Mouse (Mus musculus) neural tube, embryonic 13.5 days (tissue): Measurements from ENCODE around the gene Dmxl2. TPM values are rescaled to one million over a fixed set of nuclear protein-coding genes. Genes with fewer than 3 reads are reported as not detected.

Experiments used
- ATAC-seq: fragments of 200-750 bp; cut with Nextera tagmentation; 2 replicates; pipeline ENCODE4 v1.8.0; 2017; ENCODE audit warnings: low read depth, mild to moderate bottlenecking, moderate TSS enrichment, moderate library complexity
- H3K27ac ChIP-seq: fragments of 300-500 bp; sonication (generic); replicated peaks from 2 replicates; pipeline ENCODE4 v1.5.1; 2015; ENCODE audit warnings: moderate library complexity, mild to moderate bottlenecking, inconsistent platforms
- H3K27me3 ChIP-seq: fragments of 300-500 bp; sonication (generic); 2 replicates; pipeline ENCODE4 v1.6.1; 2015; ENCODE audit warnings: mild to moderate bottlenecking, inconsistent platforms
- H3K36me3 ChIP-seq: fragments of 300-500 bp; sonication (generic); 2 replicates; pipeline ENCODE4 v1.6.1; 2015; ENCODE audit warnings: mild to moderate bottlenecking, inconsistent platforms
- H3K4me1 ChIP-seq: fragments of 300-500 bp; sonication (generic); replicated peaks from 2 replicates; pipeline ENCODE4 v1.6.1; 2015; ENCODE audit warnings: inconsistent platforms
- H3K4me2 ChIP-seq: fragments of 300-500 bp; sonication (generic); 2 replicates; pipeline ENCODE4 v1.6.1; 2015; ENCODE audit warnings: inconsistent platforms, mild to moderate bottlenecking, moderate library complexity
- H3K4me3 ChIP-seq: fragments of 300-500 bp; sonication (generic); 2 replicates; pipeline ENCODE4 v1.5.1; 2015; ENCODE audit warnings: mild to moderate bottlenecking, inconsistent platforms
- H3K9ac ChIP-seq: fragments of 300-500 bp; sonication (generic); 2 replicates; pipeline ENCODE4 v1.6.1; 2015; ENCODE audit warnings: moderate library complexity, mild to moderate bottlenecking, inconsistent platforms
- H3K9me3 ChIP-seq: fragments of 300-500 bp; sonication (generic); 2 replicates; pipeline ENCODE4 v1.6.1; 2016; ENCODE audit warnings: inconsistent platforms
- WGBS: fragments of 180-500 bp; shearing (Covaris S2); methylation state at CpG from one replicate; pipeline ENCODE4 v1.1.7; 2015; 5-methylcytosine and 5-hydroxymethylcytosine counted together
- polyA plus RNA-seq: library from polyadenylated mRNA; unstranded; fragments of >200 nt; fragmentation: Nextera tagmentation; extraction: Ambion mirVana; gene quantifications from 2 replicates; pipeline ENCODE4 v1.2.1, GENCODE M21; 2015

The Dmxl2 gene
- polyA plus RNA-seq, 1 experiment from 2014 or later, result 43.7 TPM

DNA sequence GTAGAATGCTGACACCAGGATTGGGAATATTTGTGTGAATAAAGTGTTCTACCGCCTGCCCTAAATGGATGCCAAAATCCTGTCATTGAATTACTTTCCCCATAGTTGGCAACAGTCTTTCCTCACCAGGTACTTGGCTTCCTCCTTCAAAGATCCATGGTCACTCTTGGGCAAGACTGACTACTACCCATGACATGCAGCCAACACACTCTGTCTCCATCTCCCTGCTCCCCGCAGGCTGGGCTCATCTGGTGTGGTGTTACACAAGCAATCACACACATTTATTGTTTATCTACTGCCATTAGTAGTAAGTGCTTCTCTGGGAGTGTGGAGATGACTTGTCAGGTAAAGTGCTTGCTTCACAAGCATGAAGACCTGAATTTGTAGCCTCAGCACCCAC lies 31.5 kb upstream of the Dmxl2 start:
- no peaks in the 10 kb centered on the region for H3K27me3 ChIP-seq
- H3K4me3 ChIP-seq, result no peak overlapping the region
- no peak overlapping the region for H3K27ac ChIP-seq
- no peak for ATAC-seq
- H3K9me3 ChIP-seq, result no peaks in the 10 kb centered on the region
- peaks cover 25% of the 10 kb centered on the region for H3K4me1 ChIP-seq
- H3K4me2 ChIP-seq, result no peak overlapping the region
- no peak overlapping the region for H3K9ac ChIP-seq
- 84% methylated on average over 2 of the region's 2 CpGs for WGBS
- no peaks in the 10 kb centered on the region for H3K36me3 ChIP-seq

DNA sequence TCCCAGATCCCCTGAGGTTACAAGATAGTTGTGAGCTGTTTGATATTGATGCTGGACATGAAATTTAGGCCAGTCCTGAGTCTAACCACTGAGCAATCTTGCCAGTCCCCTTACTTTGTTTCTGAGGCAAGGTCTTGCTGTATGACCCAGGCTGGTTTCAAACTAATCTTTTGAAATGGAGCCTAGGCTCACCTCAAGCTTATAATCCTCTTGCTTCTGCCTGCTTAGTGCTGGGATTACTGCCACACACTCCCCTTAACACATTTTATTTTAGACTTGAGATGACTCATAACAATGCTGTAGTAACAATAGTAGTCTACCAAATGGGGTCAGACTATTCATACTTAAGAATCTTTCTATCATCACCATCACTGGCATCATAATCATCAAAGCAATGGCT lies 30.0 kb upstream of the Dmxl2 start:
- Histone ChIP-seq H3K4me3 (no peak overlapping the region), H3K27me3 (no peaks in the 10 kb centered on the region), H3K9ac (no peak overlapping the region), H3K36me3 (no peaks in the 10 kb centered on the region), H3K4me2 (no peak overlapping the region), H3K27ac (no peak overlapping the region), H3K9me3 (no peaks in the 10 kb centered on the region), H3K4me1 (peaks cover 14% of the 10 kb centered on the region)
- no peak for ATAC-seq

DNA sequence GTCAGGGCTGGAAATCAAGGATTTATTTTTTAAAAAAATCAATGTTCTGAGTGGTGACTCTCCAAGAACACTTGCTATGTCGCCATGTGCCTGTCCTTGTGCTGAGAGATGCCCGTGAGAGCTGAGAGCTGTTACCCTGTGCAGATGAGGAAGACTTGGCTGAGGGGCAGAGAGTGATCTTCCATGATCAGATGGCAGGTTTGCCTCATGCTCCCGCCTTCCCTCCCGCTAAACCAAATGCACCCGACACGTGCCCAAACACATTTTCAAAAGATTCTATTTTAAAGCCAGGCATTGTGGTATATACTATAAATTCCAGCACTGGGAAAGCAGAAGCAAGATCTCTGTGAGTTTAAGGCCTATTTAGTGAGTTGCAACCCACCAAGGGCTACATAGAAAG lies 29.4 kb upstream of the Dmxl2 start:
- Histone ChIP-seq H3K36me3 (no peaks in the 10 kb centered on the region), H3K27ac (no peak overlapping the region), H3K4me1 (peaks cover 11% of the 10 kb centered on the region), H3K27me3 (no peaks in the 10 kb centered on the region), H3K9me3 (no peaks in the 10 kb centered on the region), H3K4me2 (no peak overlapping the region), H3K9ac (no peak overlapping the region), H3K4me3 (no peak overlapping the region)
- WGBS, result 88% methylated on average over 6 of the region's 6 CpGs
- no peak for ATAC-seq

DNA sequence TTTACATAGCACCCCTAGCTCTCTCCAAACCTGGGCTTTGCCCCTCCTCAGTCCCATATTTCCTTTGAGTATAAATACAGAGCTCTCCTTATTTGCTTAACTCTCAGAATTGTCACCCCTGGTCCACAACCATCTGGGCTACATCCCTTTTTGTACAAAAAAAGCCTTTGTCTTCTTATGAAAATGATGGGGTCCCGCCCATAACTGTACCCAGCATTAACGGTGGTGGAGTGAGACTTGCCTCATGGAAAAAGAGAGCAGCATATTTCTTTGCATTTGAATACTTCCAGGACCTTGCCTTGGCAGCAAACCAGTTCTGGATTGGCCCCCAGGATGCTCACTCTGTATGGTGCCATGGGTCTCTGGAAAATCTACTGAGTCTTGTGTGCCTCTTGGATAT lies 28.5 kb upstream of the Dmxl2 start:
- Histone ChIP-seq H3K9me3 (no peaks in the 10 kb centered on the region), H3K4me1 (peaks cover 11% of the 10 kb centered on the region), H3K36me3 (no peaks in the 10 kb centered on the region), H3K4me3 (no peak overlapping the region), H3K27ac (no peak overlapping the region), H3K4me2 (no peak overlapping the region), H3K27me3 (no peaks in the 10 kb centered on the region), H3K9ac (no peak overlapping the region)
- 79% methylated on average over 2 of the region's 2 CpGs for WGBS
- ATAC-seq, result no peak

DNA sequence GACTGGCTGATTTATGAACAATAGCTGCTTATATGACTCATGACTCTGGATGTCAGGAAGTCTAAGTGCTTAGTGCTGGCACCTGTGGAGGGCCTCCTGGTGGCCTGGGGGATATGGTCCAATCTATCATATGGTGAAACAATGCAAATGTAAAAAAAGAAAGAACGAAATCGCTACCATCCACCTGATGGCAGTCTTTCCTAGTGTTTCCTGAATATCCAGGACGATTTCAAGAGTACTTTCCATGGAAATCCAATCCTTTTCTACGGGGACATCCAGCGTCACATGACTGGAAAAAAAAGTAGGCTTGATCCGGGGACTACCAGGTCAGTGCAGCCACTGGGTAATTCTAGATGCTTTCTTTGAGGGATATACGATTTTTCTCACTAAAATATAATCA lies 26.3 kb upstream of the Dmxl2 start:
- Histone ChIP-seq H3K27me3 (no peaks in the 10 kb centered on the region), H3K9me3 (no peaks in the 10 kb centered on the region), H3K27ac (no peak overlapping the region), H3K4me3 (no peak overlapping the region), H3K4me2 (no peak overlapping the region), H3K4me1 (no peaks in the 10 kb centered on the region), H3K9ac (no peak overlapping the region), H3K36me3 (no peaks in the 10 kb centered on the region)
- 80% methylated on average over 7 of the region's 7 CpGs for WGBS
- ATAC-seq, result no peak

DNA sequence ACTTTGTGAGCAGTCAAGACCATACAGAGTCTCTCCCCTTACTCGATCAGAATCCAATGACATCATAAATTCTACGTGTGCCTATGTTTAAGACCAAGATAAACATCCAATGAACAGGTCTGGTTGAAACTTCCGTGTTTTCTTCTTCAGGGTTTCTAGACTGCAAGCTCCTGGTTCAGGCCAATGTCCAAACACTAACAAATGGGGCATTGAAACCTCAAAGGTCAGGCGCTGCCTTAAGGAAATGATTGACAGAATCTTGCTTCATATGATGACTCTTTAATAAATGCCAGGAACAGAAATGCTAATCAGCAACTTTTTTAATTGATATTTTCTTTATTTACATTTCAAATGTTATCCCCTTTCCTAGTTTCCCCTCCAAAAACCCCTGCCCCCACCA lies 18.9 kb upstream of the Dmxl2 start:
- no peak overlapping the region for H3K9ac ChIP-seq
- no peaks in the 10 kb centered on the region for H3K27me3 ChIP-seq
- no peaks in the 10 kb centered on the region for H3K9me3 ChIP-seq
- H3K36me3 ChIP-seq, result no peaks in the 10 kb centered on the region
- no peaks in the 10 kb centered on the region for H3K4me1 ChIP-seq
- WGBS, result 83% methylated on average over 4 of the region's 4 CpGs
- H3K4me2 ChIP-seq, result no peak overlapping the region
- H3K27ac ChIP-seq, result no peak overlapping the region
- no peak overlapping the region for H3K4me3 ChIP-seq
- no peak for ATAC-seq

DNA sequence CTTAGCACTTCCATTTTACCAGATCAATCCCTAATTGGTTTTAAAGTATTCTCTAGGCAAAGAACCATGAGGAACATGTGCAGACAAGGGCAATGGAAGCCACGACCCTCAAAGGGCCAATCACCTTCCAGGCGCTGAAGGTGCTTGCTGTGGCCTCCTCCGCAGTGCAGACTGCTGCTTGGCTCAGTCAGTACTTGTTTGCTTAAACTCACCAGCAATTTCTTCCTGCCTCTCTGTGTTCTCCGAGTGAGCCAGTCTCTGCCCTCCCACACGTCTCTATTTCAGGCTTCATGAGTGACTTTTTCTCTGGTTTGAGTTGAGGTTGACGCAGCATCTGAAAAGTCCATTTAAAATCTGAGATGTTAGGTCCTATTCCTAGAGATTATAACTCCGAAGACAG lies 17.5 kb upstream of the Dmxl2 start:
- Histone ChIP-seq H3K27ac (no peak overlapping the region), H3K27me3 (no peaks in the 10 kb centered on the region), H3K4me1 (no peaks in the 10 kb centered on the region), H3K9me3 (no peaks in the 10 kb centered on the region), H3K4me2 (no peak overlapping the region), H3K36me3 (no peaks in the 10 kb centered on the region), H3K9ac (no peak overlapping the region), H3K4me3 (no peak overlapping the region)
- ATAC-seq, result no peak
- WGBS, result 74% methylated on average over 7 of the region's 7 CpGs

DNA sequence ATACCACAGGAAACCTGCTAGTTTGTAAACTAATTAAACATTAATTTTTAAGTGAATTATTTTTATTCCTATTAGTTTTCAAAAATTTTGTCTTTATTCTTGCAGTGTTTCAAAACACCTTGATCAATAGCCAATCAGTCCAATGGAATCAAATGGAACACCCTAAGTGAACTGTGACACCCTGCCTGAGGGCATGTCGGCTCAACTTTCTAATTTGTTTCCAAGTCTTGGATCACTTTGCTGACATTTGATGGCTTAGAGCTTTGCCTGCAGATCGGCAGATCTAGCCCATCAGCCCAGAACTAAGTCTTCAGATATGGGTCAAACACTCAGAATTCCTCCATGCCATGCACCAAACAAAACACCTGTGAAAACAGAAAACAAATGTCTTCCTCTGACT lies 14.6 kb upstream of the Dmxl2 start:
- no peaks in the 10 kb centered on the region for H3K27me3 ChIP-seq

DNA sequence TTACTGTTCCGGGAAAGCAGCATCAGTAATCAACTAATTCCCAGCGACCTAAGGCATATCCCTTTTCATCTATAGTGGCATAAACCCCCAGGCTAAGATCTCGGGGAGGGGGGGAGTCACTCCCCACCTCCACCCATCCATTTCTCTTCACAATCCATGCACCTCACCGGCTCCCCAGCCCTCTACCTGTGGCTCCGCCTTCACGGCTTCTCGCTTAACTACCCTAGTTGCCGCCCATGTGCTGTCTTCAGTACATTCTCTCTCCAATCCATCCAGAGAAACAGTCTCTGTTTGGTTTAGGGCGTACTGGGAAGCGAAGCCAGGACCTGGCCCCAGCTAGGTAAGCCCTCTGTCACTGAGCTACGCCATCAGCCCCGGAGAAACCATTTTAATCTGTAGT lies 1.4 kb upstream of the Dmxl2 start:
- Histone ChIP-seq H3K27me3 (peaks cover 4% of the 10 kb centered on the region; the same call in 1 of the 2 replicates), H3K36me3 (no peaks in the 10 kb centered on the region), H3K4me3 (peak overlapping the region; percentile 71), H3K27ac (no peak overlapping the region), H3K4me2 (peak overlapping the region; percentile 63), H3K9ac (peak overlapping the region; percentile 12; the same call in 1 of the 2 replicates), H3K9me3 (no peaks in the 10 kb centered on the region), H3K4me1 (peaks cover 30% of the 10 kb centered on the region)
- 13% methylated on average over 12 of the region's 12 CpGs for WGBS
- no peak for ATAC-seq

More for the DNA sequence above, 14.6 kb upstream of the Dmxl2 start:
- Histone ChIP-seq H3K4me3 (no peak overlapping the region), H3K4me1 (no peaks in the 10 kb centered on the region), H3K4me2 (no peak overlapping the region), H3K9ac (no peak overlapping the region), H3K36me3 (no peaks in the 10 kb centered on the region), H3K27ac (no peak overlapping the region), H3K9me3 (no peaks in the 10 kb centered on the region)
- WGBS, result 94% methylated on average over 2 of the region's 2 CpGs
- ATAC-seq, result no peak

DNA sequence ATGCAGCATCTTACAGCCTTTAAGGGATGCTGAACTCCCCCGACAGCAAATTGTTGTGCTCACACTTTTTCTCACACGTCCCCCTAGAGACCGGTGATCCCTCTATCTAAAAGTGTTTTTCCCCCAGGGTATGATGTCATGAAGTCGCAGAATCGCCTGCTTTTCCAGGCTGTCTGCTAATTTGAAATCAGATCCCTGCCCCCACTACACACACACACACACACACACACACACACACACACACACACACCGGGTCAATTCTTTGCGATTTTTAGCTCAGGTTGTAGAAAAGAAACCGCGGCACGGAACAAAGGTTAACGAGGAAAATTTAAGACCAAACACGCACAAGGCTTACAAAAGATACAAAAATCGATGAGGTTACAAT lies 677 bp upstream of the Dmxl2 start:
- Histone ChIP-seq H3K9me3 (no peaks in the 10 kb centered on the region), H3K36me3 (no peaks in the 10 kb centered on the region), H3K9ac (peak overlapping the region; percentile 85), H3K27ac (peak overlapping the region; percentile 86; the same call in 1 of the 2 replicates), H3K4me2 (peak overlapping the region; percentile 63), H3K27me3 (peaks cover 4% of the 10 kb centered on the region; the same call in 1 of the 2 replicates), H3K4me3 (peak overlapping the region; percentile 71), H3K4me1 (peaks cover 30% of the 10 kb centered on the region)
- no peak; the same call in 1 of the 2 replicates for ATAC-seq
- 5% methylated on average over 13 of the region's 13 CpGs for WGBS

DNA sequence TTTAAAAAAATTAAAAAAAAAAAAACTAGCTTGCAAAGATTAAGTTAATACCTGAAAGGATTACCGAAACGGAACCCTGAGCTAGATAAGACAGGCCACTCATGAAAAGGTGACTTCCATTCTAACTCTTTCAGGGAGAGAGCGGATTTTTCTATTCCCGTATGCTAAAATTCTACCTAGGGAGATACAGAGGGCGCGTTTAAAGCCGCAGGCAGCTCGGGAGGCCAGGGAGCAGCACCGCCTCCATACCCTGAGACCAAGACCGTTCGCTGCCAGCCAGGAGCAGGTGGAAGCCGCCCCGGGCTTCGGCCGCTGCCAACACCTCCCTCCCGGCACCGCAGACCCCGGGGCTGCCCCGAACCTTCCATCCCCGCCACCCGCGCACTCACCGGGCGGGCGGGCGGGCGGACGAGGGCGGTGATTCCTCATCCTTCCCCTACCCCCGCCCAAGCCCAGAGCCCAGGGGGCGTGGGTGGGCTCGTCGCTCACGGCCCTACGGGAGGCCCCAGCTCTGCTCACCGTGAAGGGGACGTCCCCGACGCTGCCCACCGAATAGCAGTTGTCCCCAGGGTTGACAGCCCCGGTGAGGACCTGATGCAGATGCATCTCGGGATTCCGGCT lies 484 bp downstream of the Dmxl2 start:
- Histone ChIP-seq H3K4me2 (peak overlapping the region; percentile 63), H3K4me1 (peaks cover 30% of the 10 kb centered on the region), H3K27ac (peak overlapping the region; percentile 86), H3K27me3 (peaks cover 4% of the 10 kb centered on the region; the same call in 1 of the 2 replicates), H3K9me3 (no peaks in the 10 kb centered on the region), H3K4me3 (peak overlapping the region; percentile 71), H3K36me3 (no peaks in the 10 kb centered on the region), H3K9ac (peak overlapping the region; percentile 85)
- under 1% methylated on average over 43 of the region's 43 CpGs for WGBS
- ATAC-seq, result peak; percentile 55

DNA sequence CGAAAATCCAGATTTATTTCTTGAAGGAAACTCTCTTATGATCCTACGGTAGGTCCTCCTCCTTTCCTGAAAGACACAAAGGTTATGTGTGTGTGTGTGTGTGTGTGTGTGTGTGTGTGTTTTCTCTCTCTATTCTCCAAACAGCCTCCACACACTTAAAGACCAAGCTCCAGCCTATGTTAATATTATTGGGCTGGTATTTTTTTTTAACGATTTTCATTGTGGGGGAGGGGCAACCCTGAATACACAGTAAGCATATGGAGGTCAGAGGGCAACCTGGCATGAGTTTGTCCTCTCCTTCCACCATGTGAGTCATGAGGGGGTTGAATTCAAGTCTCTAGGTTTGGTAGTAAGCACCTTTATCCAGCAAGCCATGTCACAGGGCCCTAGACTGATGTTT lies 1.6 kb downstream of the Dmxl2 start:
- Histone ChIP-seq H3K27me3 (peaks cover 4% of the 10 kb centered on the region; the same call in 1 of the 2 replicates), H3K9me3 (no peaks in the 10 kb centered on the region), H3K9ac (peak overlapping the region; percentile 85), H3K4me3 (peak overlapping the region; percentile 71), H3K4me1 (peaks cover 30% of the 10 kb centered on the region), H3K27ac (no peak overlapping the region), H3K36me3 (no peaks in the 10 kb centered on the region), H3K4me2 (peak overlapping the region; percentile 63)
- 82% methylated on average over 3 of the region's 3 CpGs for WGBS
- no peak for ATAC-seq

DNA sequence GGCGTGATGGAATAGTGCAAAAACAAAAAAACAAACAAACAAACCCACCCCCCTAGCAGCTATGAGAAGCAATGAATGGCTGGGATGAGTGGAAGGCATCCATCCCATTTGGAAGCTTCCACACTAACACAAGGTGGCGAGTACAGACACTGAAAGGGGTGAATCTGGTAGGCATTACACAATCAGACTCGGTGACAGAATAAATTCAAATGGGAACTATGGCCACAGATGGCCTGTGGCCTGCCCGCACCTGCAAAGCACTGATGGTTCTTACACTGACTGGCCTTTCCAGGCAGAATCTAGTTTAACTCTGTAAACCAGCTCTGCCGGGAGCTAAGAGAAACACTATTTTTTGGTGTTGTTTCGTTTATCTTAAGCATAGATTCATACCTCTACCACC lies 2.1 kb downstream of the Dmxl2 start:
- Histone ChIP-seq H3K27ac (no peak overlapping the region), H3K27me3 (peaks cover 4% of the 10 kb centered on the region; the same call in 1 of the 2 replicates), H3K36me3 (no peaks in the 10 kb centered on the region), H3K4me1 (peaks cover 30% of the 10 kb centered on the region), H3K9ac (peak overlapping the region; percentile 85; the same call in 1 of the 2 replicates), H3K4me2 (peak overlapping the region; percentile 63), H3K4me3 (peak overlapping the region; percentile 71; the same call in 1 of the 2 replicates), H3K9me3 (no peaks in the 10 kb centered on the region)
- no peak for ATAC-seq
- WGBS, result 83% methylated on average over 6 of the region's 6 CpGs
